Mouse (Mus musculus): ENCODE results near the gene Cog1. TPM values are rescaled to one million over a fixed set of nuclear protein-coding genes. Genes with fewer than 3 reads are reported as not detected.
A peak's percentile ranks its signal among the peaks of the same experiment; 100 is the strongest.

Cog1 gene
- total and polyA plus RNA-seq, 3 experiments: 29.4 to 113 (median 37.4) TPM

DNA sequence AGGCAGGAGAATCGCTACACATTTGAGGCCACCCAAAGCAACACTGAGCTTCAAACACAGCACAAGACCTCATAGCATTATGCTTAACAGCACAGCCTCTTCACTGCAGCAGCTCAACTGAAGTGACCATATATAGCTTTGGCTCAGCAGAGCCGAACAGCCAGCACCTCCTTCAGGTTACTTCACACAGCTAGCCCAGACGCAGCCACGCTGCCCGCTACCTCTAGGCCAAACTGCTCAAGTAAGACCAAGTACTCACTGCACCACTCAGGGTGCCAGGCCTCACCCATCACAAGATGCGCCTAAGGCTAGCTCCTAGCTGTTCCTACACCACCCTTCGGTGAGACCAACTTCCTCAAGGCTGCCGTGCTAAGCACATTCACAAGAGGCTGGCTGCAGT is 29.4 kb downstream of the Cog1 start:
- peaks cover 14 to 19% of the 10 kb centered on the region in 2 experiments for H3K4me1 ChIP-seq (ENCODE audit: control insufficient read depth in 1 of 2, insufficient read depth in 2 of 2, low read length in 2 of 2)
- H3K9me3 ChIP-seq (replicated peaks; ENCODE audit: insufficient read depth, low read length): no peaks in the 10 kb centered on the region
- peaks cover 63% of the 10 kb centered on the region for H3K79me2 ChIP-seq (ENCODE audit: control insufficient read depth, insufficient read depth, low read length, poor library complexity)
- no peak overlapping the region for H3K4me3 ChIP-seq (ENCODE audit: control insufficient read depth in 1 of 2, insufficient read depth in 1 of 2, low read depth in 2 of 2, low read length in 2 of 2)
- no peak for TF ChIP-seq MYB (IDR thresholded peaks at IDR 0.05; ENCODE audit: low read depth, low read length)
- no peak for TF ChIP-seq RAD21 (IDR thresholded peaks at IDR 0.05; ENCODE audit: low read depth, low read length)
- no peak for TF ChIP-seq RCOR1 (IDR thresholded peaks at IDR 0.05; ENCODE audit: low read depth, low read length)
- TF ChIP-seq USF2 (IDR thresholded peaks at IDR 0.05; ENCODE audit: borderline replicate concordance in 1 of 2, insufficient read depth in 1 of 2, low read depth in 1 of 2, low read length in 2 of 2): no peak
- TF ChIP-seq SIN3A (IDR thresholded peaks at IDR 0.05; ENCODE audit: low read length): no peak
- no peak for TF ChIP-seq ELF1 (IDR thresholded peaks at IDR 0.05; ENCODE audit: low read depth, low read length)
- TF ChIP-seq GATA1 (IDR thresholded peaks at IDR 0.05; ENCODE audit: low read depth, low read length): no peak
- TF ChIP-seq TBP (IDR thresholded peaks at IDR 0.05; ENCODE audit: low read depth, low read length): no peak
- TF ChIP-seq POLR2AphosphoS2 (IDR thresholded peaks at IDR 0.05; ENCODE audit: low read length): no peak
- no peak for TF ChIP-seq CHD1 (IDR thresholded peaks at IDR 0.05; ENCODE audit: low read depth, low read length)
- TF ChIP-seq NELFE (IDR thresholded peaks at IDR 0.05; ENCODE audit: low read depth, low read length): no peak
- TF ChIP-seq POLR2AphosphoS5 (IDR thresholded peaks at IDR 0.05; ENCODE audit: borderline replicate concordance, low read depth, low read length): no peak
- peaks cover 28 to 32% of the 10 kb centered on the region in 2 experiments for H3K36me3 ChIP-seq (ENCODE audit: control insufficient read depth in 1 of 2, insufficient read depth in 2 of 2, low read length in 2 of 2)
- H3K27me3 ChIP-seq (ENCODE audit: control insufficient read depth in 1 of 2, insufficient read depth in 2 of 2, low read length in 2 of 2): no peaks in the 10 kb centered on the region
- H3K27ac ChIP-seq (ENCODE audit: control insufficient read depth, low read depth, low read length): no peak overlapping the region
- DNase-seq (ENCODE audit: low read depth, low spot score): no peak
- no peak overlapping the region for H3K9ac ChIP-seq (ENCODE audit: control insufficient read depth, low read depth, low read length, poor library complexity, severe bottlenecking)

- H3K9ac ChIP-seq (ENCODE audit: control insufficient read depth, low read depth, low read length, poor library complexity, severe bottlenecking): no peak overlapping the region
- peaks cover 21 to 23% of the 10 kb centered on the region in 2 experiments for H3K4me1 ChIP-seq (ENCODE audit: control insufficient read depth in 1 of 2, insufficient read depth in 2 of 2, low read length in 2 of 2)
- H3K36me3 ChIP-seq (ENCODE audit: control insufficient read depth in 1 of 2, insufficient read depth in 2 of 2, low read length in 2 of 2): peaks cover 11 to 34% of the 10 kb centered on the region in 2 experiments
- TF ChIP-seq ETS1 (IDR thresholded peaks at IDR 0.05; ENCODE audit: low read depth, low read length): peak; percentile 97
- TF ChIP-seq TCF12 (IDR thresholded peaks at IDR 0.05; ENCODE audit: low read depth, low read length): peak; percentile 84
- TF ChIP-seq ELF1 (IDR thresholded peaks at IDR 0.05; ENCODE audit: low read depth, low read length): no peak
- TF ChIP-seq MYB (IDR thresholded peaks at IDR 0.05; ENCODE audit: low read depth, low read length): no peak
- TF ChIP-seq JUND (IDR thresholded peaks at IDR 0.05; ENCODE audit: low read depth, low read length): 0 out of 2 replicates have a peak, but pooled peaks have one; percentile 20
- TF ChIP-seq GABPA (IDR thresholded peaks at IDR 0.05; ENCODE audit: low read depth, low read length): peak; percentile 77; the same call in 1 of the 2 replicates
- TF ChIP-seq MAFK (IDR thresholded peaks at IDR 0.05; ENCODE audit: borderline replicate concordance, low read depth, low read length): peak; percentile 66; the same call in 1 of the 2 replicates
- no peak for TF ChIP-seq ZNF384 (IDR thresholded peaks at IDR 0.05; ENCODE audit: low read depth, low read length)
- peak; percentile 80 to 82 for TF ChIP-seq EP300 (IDR thresholded peaks at IDR 0.05; ENCODE audit: low read depth in 1 of 2, low read length in 2 of 2)
- no peak for TF ChIP-seq MAZ (IDR thresholded peaks at IDR 0.05; ENCODE audit: low read depth, low read length)
- TF ChIP-seq TBP (IDR thresholded peaks at IDR 0.05; ENCODE audit: low read depth, low read length): 0 out of 2 replicates have a peak, but pooled peaks have one; percentile 15
- no peak for TF ChIP-seq POLR2AphosphoS2 (IDR thresholded peaks at IDR 0.05; ENCODE audit: low read length)
- peak; percentile 32; the same call in 1 of the 2 replicates for TF ChIP-seq HCFC1 (IDR thresholded peaks at IDR 0.05; ENCODE audit: low read depth, low read length)
- TF ChIP-seq BHLHE40 (IDR thresholded peaks at IDR 0.05; ENCODE audit: borderline replicate concordance, low read depth, low read length): 0 out of 2 replicates have a peak, but pooled peaks have one; percentile 23
- TF ChIP-seq TAL1 (IDR thresholded peaks at IDR 0.05; ENCODE audit: low read length): peak; percentile 95
- no peak for TF ChIP-seq ZKSCAN1 (IDR thresholded peaks at IDR 0.05; ENCODE audit: low read depth, low read length)
- TF ChIP-seq RCOR1 (IDR thresholded peaks at IDR 0.05; ENCODE audit: low read depth, low read length): peak; percentile 19; the same call in 1 of the 2 replicates
- TF ChIP-seq SIN3A (IDR thresholded peaks at IDR 0.05; ENCODE audit: low read length): peak; percentile 78
- peak; percentile 95 for TF ChIP-seq GATA1 (IDR thresholded peaks at IDR 0.05; ENCODE audit: low read depth, low read length)
- H3K27ac ChIP-seq (ENCODE audit: control insufficient read depth, low read depth, low read length): peak overlapping the region; percentile 38
- H3K9me3 ChIP-seq (replicated peaks; ENCODE audit: insufficient read depth, low read length): no peaks in the 10 kb centered on the region
- H3K27me3 ChIP-seq (ENCODE audit: control insufficient read depth in 1 of 2, insufficient read depth in 2 of 2, low read length in 2 of 2): no peaks in the 10 kb centered on the region
- H3K4me3 ChIP-seq (ENCODE audit: control insufficient read depth in 1 of 2, insufficient read depth in 1 of 2, low read depth in 2 of 2, low read length in 2 of 2): 0 out of 4 replicates have a peak overlapping the region, but pooled peaks of 1 of the 2 experiments have one; percentile 6
- peak; percentile 79 for DNase-seq (ENCODE audit: low read depth, low spot score)
- peaks cover 82% of the 10 kb centered on the region for H3K79me2 ChIP-seq (ENCODE audit: control insufficient read depth, insufficient read depth, low read length, poor library complexity)
Observed at GRCm38 (mm10) chr11:113680954-113681353, 32.0 kb downstream of the Cog1 start.

Data from MEL (cell line).